7 mouse cellular contexts compared by ENCODE assay signal in the genomic region with DNA sequence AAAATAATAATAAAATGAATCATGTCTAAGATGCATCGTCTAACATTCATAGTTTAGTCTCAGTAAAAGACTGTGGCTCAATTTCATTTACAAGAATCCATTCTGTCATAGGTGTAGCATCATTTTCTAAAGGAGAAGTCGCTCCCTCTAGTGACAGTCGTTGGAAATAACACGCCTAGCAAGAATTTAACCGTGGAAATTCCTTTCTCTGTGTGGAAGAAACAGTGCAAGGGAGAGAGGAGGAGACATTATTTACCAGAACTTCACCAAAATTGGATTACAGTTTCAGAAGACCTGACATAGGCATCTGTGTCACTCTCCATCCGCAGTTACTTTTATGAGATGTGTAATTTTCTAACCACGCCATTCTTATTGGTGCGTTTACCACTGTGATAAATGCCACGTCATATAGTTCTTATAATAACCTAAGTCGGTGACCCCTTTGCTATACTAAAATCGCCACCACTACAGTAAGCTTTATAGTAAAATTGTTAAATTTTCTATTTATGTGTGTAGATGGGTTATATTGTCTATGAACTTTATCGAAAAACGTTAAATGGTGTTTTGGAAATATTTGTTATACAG. TPM values are rescaled to one million over a fixed set of nuclear protein-coding genes. Genes with fewer than 3 reads are reported as not detected.
DNase-seq lines count a peak whose midpoint lies in the region; ATAC-seq and TF ChIP-seq lines count a peak whose summit lies in the region.

No protein-coding gene starts in this region.

- TF ChIP-seq EP300 in heart, postnatal 0 days (IDR thresholded peaks at IDR 0.05; ENCODE audit: low read depth) = no peak

- H3K36me3 ChIP-seq in embryonic facial prominence, embryonic 10.5 days (replicated peaks) = peaks cover 6% of the 10 kb centered on the region
- no peaks in the 10 kb centered on the region for H3K36me3 ChIP-seq in heart, postnatal 0 days (replicated peaks; ENCODE audit: control insufficient read depth, insufficient read depth, low read length)
- no peaks in the 10 kb centered on the region for H3K36me3 ChIP-seq in lung, embryonic 15.5 days

- H3K27ac ChIP-seq in embryonic facial prominence, embryonic 10.5 days (replicated peaks) = no peak overlapping the region
- peak overlapping the region; percentile 38; the same call in 1 of the 2 replicates for H3K27ac ChIP-seq in heart, postnatal 0 days (ENCODE audit: low read depth)
- no peak overlapping the region for H3K27ac ChIP-seq in lung, embryonic 15.5 days

- 0 out of 2 replicates have a peak overlapping the region, but pooled peaks have one; percentile 29 for H3K9ac ChIP-seq in heart, postnatal 0 days (replicated peaks; ENCODE audit: low read depth, low read length)
- no peak overlapping the region for H3K9ac ChIP-seq in lung, embryonic 15.5 days

- peaks cover 14% of the 10 kb centered on the region for H3K4me1 ChIP-seq in embryonic facial prominence, embryonic 10.5 days
- H3K4me1 ChIP-seq in heart, postnatal 0 days (ENCODE audit: control insufficient read depth, insufficient read depth) = peaks cover 21% of the 10 kb centered on the region
- H3K4me1 ChIP-seq in lung, embryonic 15.5 days = peaks cover 21% of the 10 kb centered on the region

- peak; percentile 42 for DNase-seq in WW6 (ENCODE audit: low read depth, low spot score)
- peak; percentile 34 for DNase-seq in embryonic facial prominence, embryonic 10.5 days (ENCODE audit: low spot score)
- DNase-seq in heart, postnatal 0 days (ENCODE audit: low spot score) = peak; percentile 84
- DNase-seq in kidney, postnatal 36 days = peak; percentile 62 to 68
- DNase-seq in retina, embryonic 14.5 days (ENCODE audit: low spot score) = peak; percentile 89

- H3K4me2 ChIP-seq in heart, postnatal 0 days (ENCODE audit: low read depth, low read length) = peak overlapping the region; percentile 69
- H3K4me2 ChIP-seq in lung, embryonic 15.5 days = peak overlapping the region; percentile 80

- 28% methylated on average over 13 of the region's 13 CpGs for WGBS in embryonic facial prominence, embryonic 10.5 days
- WGBS in heart, postnatal 0 days = 20% methylated on average over 13 of the region's 13 CpGs
- WGBS in lung, embryonic 15.5 days = 22% methylated on average over 13 of the region's 13 CpGs

- no peaks in the 10 kb centered on the region for H3K9me3 ChIP-seq in embryonic facial prominence, embryonic 10.5 days
- no peaks in the 10 kb centered on the region for H3K9me3 ChIP-seq in heart, postnatal 0 days (replicated peaks; ENCODE audit: control insufficient read depth, low read length)
- H3K9me3 ChIP-seq in lung, embryonic 15.5 days = no peaks in the 10 kb centered on the region

- no peaks in the 10 kb centered on the region for H3K27me3 ChIP-seq in embryonic facial prominence, embryonic 10.5 days (replicated peaks; ENCODE audit: low read depth, poor library complexity, severe bottlenecking)
- H3K27me3 ChIP-seq in heart, postnatal 0 days (ENCODE audit: control insufficient read depth, insufficient read depth, low read length) = no peaks in the 10 kb centered on the region
- no peaks in the 10 kb centered on the region for H3K27me3 ChIP-seq in lung, embryonic 15.5 days

- ATAC-seq in CD4-positive, CD25-positive, alpha-beta regulatory T cell, adult 4 months = peak; percentile 33
- no peak for ATAC-seq in heart, postnatal 0 days (ENCODE audit: insufficient read depth, low read depth)
- ATAC-seq in lung, embryonic 15.5 days (ENCODE audit: borderline replicate concordance, extremely low read depth, low FRiP score, low TSS enrichment) = no peak

- peak; percentile 80 for TF ChIP-seq CTCF in heart, postnatal 0 days (IDR thresholded peaks at IDR 0.05; ENCODE audit: low read depth)

- H3K4me3 ChIP-seq in embryonic facial prominence, embryonic 10.5 days = peak overlapping the region; percentile 98
- H3K4me3 ChIP-seq in heart, postnatal 0 days (ENCODE audit: low read depth, low read length) = peak overlapping the region; percentile 36
- peak overlapping the region; percentile 24 for H3K4me3 ChIP-seq in lung, embryonic 15.5 days

RNA-seq across cellular contexts. Expression of a gene that starts 1.3 kb away (rescaled TPM):
- polyA plus RNA-seq in CD4-positive, CD25-positive, alpha-beta regulatory T cell, adult 4 months (2017; shearing (Covaris generic)) = 10 to 100 TPM; 30.1 to 35.5 TPM
- polyA plus RNA-seq in embryonic facial prominence, embryonic 10.5 days (2016; fragmentation: Nextera tagmentation; extraction: Ambion mirVana) = 67.9 and 70.5 TPM in 2 replicates
- total RNA-seq in heart, postnatal 0 days (2014; rRNA removed; ENCODE audit: low replicate concordance) = 56.3 and 62.1 TPM in 2 replicates
- 61.2 and 69.1 TPM in 2 replicates for polyA plus RNA-seq in heart, postnatal 0 days (2015; fragmentation: Nextera tagmentation; extraction: Ambion mirVana)
- polyA plus RNA-seq in lung, embryonic 15.5 days (2015; fragmentation: Nextera tagmentation; extraction: Ambion mirVana) = 67.6 and 69.8 TPM in 2 replicates

RNA-seq across cellular contexts. Expression of a gene that starts 16.6 kb away (rescaled TPM):
- 10 to 100 TPM in 1 of 2 experiments, 1 to 10 TPM in 1; 8.0 to 16.8 TPM for polyA plus RNA-seq in CD4-positive, CD25-positive, alpha-beta regulatory T cell, adult 4 months (2017; shearing (Covaris generic))
- 37.3 and 37.9 TPM in 2 replicates for polyA plus RNA-seq in embryonic facial prominence, embryonic 10.5 days (2016; fragmentation: Nextera tagmentation; extraction: Ambion mirVana)
- 28.6 and 29.8 TPM in 2 replicates for total RNA-seq in heart, postnatal 0 days (2014; rRNA removed; ENCODE audit: low replicate concordance)
- 14.2 and 15.4 TPM in 2 replicates for polyA plus RNA-seq in heart, postnatal 0 days (2015; fragmentation: Nextera tagmentation; extraction: Ambion mirVana)
- 8.7 and 9.2 TPM in 2 replicates for polyA plus RNA-seq in lung, embryonic 15.5 days (2015; fragmentation: Nextera tagmentation; extraction: Ambion mirVana)

Comparison
In these comparisons a context has a peak if more than half of its experiments do, and no peak if none do; other contexts are left out.
1. DNase-seq: peak in every context shown above with its lines; median percentile 89 in retina, embryonic 14.5 days; 84 in heart, postnatal 0 days; 65 in kidney, postnatal 36 days; 42 in WW6; 34 in embryonic facial prominence, embryonic 10.5 days.
2. H3K4me3 ChIP-seq: peak in every context shown above with its lines; median percentile 98 in embryonic facial prominence, embryonic 10.5 days; 36 in heart, postnatal 0 days; 24 in lung, embryonic 15.5 days.